Mouse (Mus musculus) forebrain, embryonic 13.5 days (tissue): ENCODE data around the gene Edn3. TPM values are rescaled to one million over a fixed set of nuclear protein-coding genes. Genes with fewer than 3 reads are reported as not detected.
A peak's percentile ranks its signal among the peaks of the same experiment; 100 is the strongest.

Source experiments
- ATAC-seq: fragments of 200-750 bp; cut with Nextera tagmentation; 2 replicates; pipeline ENCODE4 v1.8.0; 2017
- H3K27ac ChIP-seq: fragments of 300-500 bp; sonication (generic); 2 replicates; pipeline ENCODE4 v1.5.1; 2015; ENCODE audit warnings: inconsistent platforms, mild to moderate bottlenecking, moderate library complexity
- H3K27me3 ChIP-seq: fragments of 300-500 bp; sonication (generic); 2 replicates; pipeline ENCODE4 v1.6.1; 2015; ENCODE audit warnings: mild to moderate bottlenecking, inconsistent platforms
- H3K36me3 ChIP-seq: fragments of 300-500 bp; sonication (generic); 2 replicates; pipeline ENCODE4 v1.6.1; 2015; ENCODE audit warnings: mild to moderate bottlenecking, inconsistent platforms; ENCODE audit not compliant: poor library complexity, severe bottlenecking
- H3K4me1 ChIP-seq: fragments of 300-500 bp; sonication (generic); 2 replicates; pipeline ENCODE4 v1.6.1; 2015; ENCODE audit warnings: inconsistent platforms
- H3K4me2 ChIP-seq: fragments of 300-500 bp; sonication (generic); 2 replicates; pipeline ENCODE4 v1.6.1; 2015; ENCODE audit warnings: inconsistent platforms, mild to moderate bottlenecking, moderate library complexity
- H3K4me3 ChIP-seq: fragments of 300-500 bp; sonication (generic); 2 replicates; pipeline ENCODE4 v1.5.1; 2015; ENCODE audit warnings: mild to moderate bottlenecking, inconsistent platforms
- H3K9ac ChIP-seq: fragments of 300-500 bp; sonication (generic); 2 replicates; pipeline ENCODE4 v1.6.1; 2015; ENCODE audit warnings: mild to moderate bottlenecking, inconsistent platforms
- H3K9me3 ChIP-seq: fragments of 300-500 bp; sonication (generic); replicated peaks from 2 replicates; pipeline ENCODE4 v1.6.1; 2016; ENCODE audit warnings: inconsistent platforms
- WGBS: fragments of 180-500 bp; shearing (Covaris S2); methylation state at CpG from one replicate; pipeline ENCODE4 v1.1.7; 2015; 5-methylcytosine and 5-hydroxymethylcytosine counted together
- polyA plus RNA-seq: library from polyadenylated mRNA; unstranded; fragments of >200 nt; fragmentation: Nextera tagmentation; extraction: Ambion mirVana; gene quantifications from 2 replicates; pipeline ENCODE4 v1.2.1, GENCODE M21; 2015

The Edn3 gene
- 2.9 and 3.8 TPM in 2 replicates for polyA plus RNA-seq

DNA sequence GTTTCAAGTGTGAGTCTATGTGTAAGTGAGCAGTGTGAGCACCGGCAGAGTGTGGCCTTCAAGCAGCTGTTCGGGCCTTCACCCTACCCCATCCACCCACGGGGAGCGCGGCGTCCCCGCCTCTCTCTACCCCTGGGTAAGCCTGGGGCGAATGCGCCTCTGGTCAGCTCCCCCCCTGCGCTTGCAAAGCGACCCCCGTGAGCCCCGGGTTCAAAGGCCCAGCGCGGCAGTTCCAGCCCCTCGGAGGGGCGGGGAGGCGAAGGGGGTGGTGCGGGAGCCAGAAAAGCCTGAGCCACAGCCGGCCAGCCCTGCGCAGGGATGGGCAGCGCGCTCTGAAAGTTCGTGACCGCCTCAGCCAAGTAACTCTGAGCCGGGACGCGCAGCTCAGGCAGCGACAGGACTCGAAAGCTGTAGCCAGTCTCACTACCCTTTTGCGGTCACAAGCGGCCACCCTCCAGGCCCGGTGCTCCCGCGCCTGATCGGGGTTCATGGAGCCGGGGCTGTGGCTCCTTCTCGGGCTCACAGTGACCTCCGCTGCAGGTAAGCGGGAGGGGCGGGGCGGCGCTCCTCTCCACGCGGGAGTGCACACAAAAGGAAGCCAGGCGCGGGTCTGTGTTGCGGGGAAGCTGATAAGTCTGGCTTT is at the start of gene Edn3:
TSS of gene Edn3 (plus strand) at position 141 of the 643 bp plus-strand sequence.
- 1% methylated on average over 48 of the region's 48 CpGs for WGBS
- no peak within 1 kb of the TSS for H3K27ac ChIP-seq
- H3K36me3 ChIP-seq, result no peaks in the 10 kb centered on the region
- peak within 1 kb of the TSS; percentile 63 for H3K9ac ChIP-seq
- ATAC-seq, result peak; percentile 30; the same call in 1 of the 2 replicates
- H3K27me3 ChIP-seq, result peaks cover 23% of the 10 kb centered on the region
- H3K9me3 ChIP-seq, result no peaks in the 10 kb centered on the region
- peak within 1 kb of the TSS; percentile 80 for H3K4me2 ChIP-seq
- peaks cover 13% of the 10 kb centered on the region for H3K4me1 ChIP-seq
- peak within 1 kb of the TSS; percentile 40 for H3K4me3 ChIP-seq

DNA sequence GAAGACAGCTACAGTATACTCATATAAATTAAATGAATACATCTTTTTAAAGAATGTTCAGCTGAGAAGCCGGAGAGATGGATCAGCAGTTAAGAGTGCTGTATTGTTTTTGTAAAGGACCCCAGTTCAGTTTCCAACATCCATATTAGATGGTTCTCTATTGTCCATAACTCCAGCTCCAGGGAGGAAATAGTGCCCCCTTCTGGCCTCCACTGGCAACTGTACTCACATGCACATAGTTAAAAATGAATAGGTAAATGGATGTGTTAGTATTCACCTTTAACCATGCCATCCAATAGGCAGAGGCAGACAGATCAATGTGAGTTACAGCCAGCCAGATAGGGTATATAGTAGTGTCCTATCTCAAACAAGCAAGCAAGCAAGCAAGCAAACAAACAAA is 48.4 kb upstream of the Edn3 start:
- Histone ChIP-seq H3K4me3 (no peak overlapping the region), H3K9ac (no peak overlapping the region), H3K4me1 (no peaks in the 10 kb centered on the region), H3K27ac (no peak overlapping the region), H3K4me2 (no peak overlapping the region), H3K27me3 (no peaks in the 10 kb centered on the region), H3K9me3 (no peaks in the 10 kb centered on the region), H3K36me3 (no peaks in the 10 kb centered on the region)
- no peak for ATAC-seq
- WGBS, result 98% methylated on average over 1 of the region's 1 CpGs

DNA sequence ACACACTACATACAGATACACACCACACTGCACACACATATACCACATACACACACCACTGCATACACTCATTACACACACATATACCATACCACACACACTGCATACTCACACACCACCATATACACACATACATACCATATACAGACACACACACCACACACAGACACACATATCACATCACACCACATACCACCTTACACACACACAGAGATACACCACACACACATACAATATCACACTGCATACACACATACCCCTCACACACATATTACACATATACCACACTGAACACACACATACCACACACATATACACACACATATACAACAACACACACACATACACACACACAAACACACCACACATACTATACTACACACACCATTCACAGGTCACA is 44.5 kb upstream of the Edn3 start:
- Histone ChIP-seq H3K9ac (no peak overlapping the region), H3K27me3 (no peaks in the 10 kb centered on the region), H3K9me3 (no peaks in the 10 kb centered on the region), H3K4me1 (no peaks in the 10 kb centered on the region), H3K36me3 (no peaks in the 10 kb centered on the region), H3K27ac (no peak overlapping the region), H3K4me2 (no peak overlapping the region), H3K4me3 (no peak overlapping the region)
- no peak for ATAC-seq

DNA sequence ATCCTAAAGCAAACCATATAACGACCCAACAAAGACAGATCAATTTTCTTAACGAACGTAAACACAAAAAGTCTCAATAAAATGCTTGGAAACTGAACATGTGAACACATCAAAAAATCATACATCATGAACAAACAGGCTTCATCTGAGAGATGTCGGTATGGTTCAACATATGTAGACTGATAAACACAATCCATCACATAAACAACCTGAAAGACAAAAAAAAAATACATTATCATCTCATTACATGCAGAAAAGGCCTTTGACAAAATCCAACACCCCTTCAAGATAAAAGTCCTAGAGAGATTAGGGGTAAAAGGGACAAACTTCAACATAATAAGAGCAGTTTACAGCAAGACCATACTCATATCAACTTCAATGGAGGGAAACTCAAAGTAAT is 42.6 kb upstream of the Edn3 start:
- H3K4me1 ChIP-seq, result no peaks in the 10 kb centered on the region
- no peaks in the 10 kb centered on the region for H3K27me3 ChIP-seq
- no peak overlapping the region for H3K4me3 ChIP-seq
- H3K9ac ChIP-seq, result no peak overlapping the region
- H3K4me2 ChIP-seq, result no peak overlapping the region
- H3K36me3 ChIP-seq, result no peaks in the 10 kb centered on the region
- no peak for ATAC-seq
- H3K9me3 ChIP-seq, result no peaks in the 10 kb centered on the region
- no peak overlapping the region for H3K27ac ChIP-seq
- WGBS, result 85% methylated on average over 4 of the region's 4 CpGs

DNA sequence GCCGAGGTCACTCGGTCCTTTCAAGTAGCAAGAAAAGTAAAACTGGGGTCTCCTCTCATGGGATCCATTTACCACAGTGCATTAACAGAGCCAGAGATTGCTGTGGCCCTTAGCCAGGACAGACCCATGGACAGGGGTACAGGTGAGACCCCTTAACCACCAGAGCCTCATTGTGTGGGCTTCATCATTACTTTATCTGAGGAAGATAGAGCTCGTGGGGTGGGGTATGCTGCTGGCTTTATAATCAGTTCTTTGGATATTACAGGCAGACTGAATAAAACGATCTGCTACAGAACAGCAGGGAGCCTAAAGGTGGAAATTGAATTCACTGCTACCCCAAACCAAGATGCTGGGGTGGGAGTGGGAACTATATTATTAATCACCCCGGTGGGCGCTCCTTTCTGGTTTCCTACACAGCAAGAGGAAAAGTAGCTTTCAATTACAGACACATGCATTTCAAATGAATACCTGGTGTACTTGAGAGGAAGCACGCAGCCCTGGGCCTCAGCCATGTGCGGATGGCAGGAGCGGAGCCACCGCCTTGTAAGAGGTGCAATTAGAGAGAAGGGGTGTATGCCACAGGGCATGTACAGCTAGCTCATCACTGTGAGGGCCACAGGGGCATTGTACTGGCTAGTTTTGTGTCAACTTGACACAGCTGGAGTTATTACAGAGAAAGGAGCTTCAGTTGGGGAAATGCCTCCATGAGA is 33.1 kb upstream of the Edn3 start:
- ATAC-seq, result no peak
- Histone ChIP-seq H3K36me3 (no peaks in the 10 kb centered on the region), H3K4me1 (peaks cover 7% of the 10 kb centered on the region; the same call in 1 of the 2 replicates), H3K9ac (no peak overlapping the region), H3K27me3 (no peaks in the 10 kb centered on the region), H3K27ac (no peak overlapping the region), H3K4me3 (no peak overlapping the region), H3K4me2 (no peak overlapping the region), H3K9me3 (no peaks in the 10 kb centered on the region)
- 63% methylated on average over 10 of the region's 10 CpGs for WGBS

DNA sequence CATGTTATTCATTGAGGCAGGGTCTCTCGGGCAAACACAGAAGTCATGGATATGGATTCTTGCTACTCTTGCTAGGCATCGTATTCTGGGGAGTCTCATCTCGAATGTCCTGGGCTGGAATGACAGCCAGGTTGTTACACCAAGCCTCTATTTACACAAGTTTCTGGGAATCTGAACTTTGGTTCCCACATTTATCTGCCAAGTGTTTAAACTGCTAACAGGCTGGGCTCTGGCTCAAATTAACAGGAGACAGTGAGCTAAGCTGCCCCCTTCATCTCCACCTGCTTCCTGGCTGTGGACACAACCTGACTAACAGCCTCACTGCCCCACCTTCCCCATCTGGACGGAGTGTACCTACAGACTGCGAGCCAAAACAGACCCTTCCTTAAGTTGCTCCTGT is 28.5 kb upstream of the Edn3 start:
- Histone ChIP-seq H3K4me3 (no peak overlapping the region), H3K4me2 (no peak overlapping the region), H3K36me3 (no peaks in the 10 kb centered on the region), H3K9ac (no peak overlapping the region), H3K4me1 (no peaks in the 10 kb centered on the region), H3K27me3 (no peaks in the 10 kb centered on the region), H3K27ac (no peak overlapping the region), H3K9me3 (no peaks in the 10 kb centered on the region)
- WGBS, result 89% methylated on average over 5 of the region's 5 CpGs
- no peak for ATAC-seq

DNA sequence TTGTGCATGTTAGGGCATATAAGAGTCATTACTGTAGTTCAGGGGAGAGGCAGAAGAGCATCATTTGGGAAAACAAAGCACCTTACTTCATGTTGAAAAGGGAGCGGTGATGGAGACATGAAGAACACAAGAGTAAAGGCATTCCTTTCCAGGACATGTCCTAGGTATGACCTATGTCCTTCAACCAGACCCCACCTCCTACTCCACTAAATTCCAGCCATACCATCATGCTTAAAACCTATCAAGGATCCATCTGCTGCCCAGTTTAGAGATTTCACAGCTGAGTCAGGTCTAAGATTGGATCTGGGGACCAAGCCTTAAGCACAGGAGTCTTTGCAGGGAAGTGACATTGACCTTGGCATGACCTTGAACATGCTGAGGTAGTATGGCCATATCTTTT is 25.1 kb upstream of the Edn3 start:
- no peak overlapping the region for H3K4me3 ChIP-seq
- no peak overlapping the region for H3K4me2 ChIP-seq
- H3K9ac ChIP-seq, result no peak overlapping the region
- no peaks in the 10 kb centered on the region for H3K36me3 ChIP-seq
- H3K9me3 ChIP-seq, result no peaks in the 10 kb centered on the region
- ATAC-seq, result no peak
- no peak overlapping the region for H3K27ac ChIP-seq
- 97% methylated on average over 1 of the region's 1 CpGs for WGBS
- no peaks in the 10 kb centered on the region for H3K27me3 ChIP-seq
- H3K4me1 ChIP-seq, result no peaks in the 10 kb centered on the region

DNA sequence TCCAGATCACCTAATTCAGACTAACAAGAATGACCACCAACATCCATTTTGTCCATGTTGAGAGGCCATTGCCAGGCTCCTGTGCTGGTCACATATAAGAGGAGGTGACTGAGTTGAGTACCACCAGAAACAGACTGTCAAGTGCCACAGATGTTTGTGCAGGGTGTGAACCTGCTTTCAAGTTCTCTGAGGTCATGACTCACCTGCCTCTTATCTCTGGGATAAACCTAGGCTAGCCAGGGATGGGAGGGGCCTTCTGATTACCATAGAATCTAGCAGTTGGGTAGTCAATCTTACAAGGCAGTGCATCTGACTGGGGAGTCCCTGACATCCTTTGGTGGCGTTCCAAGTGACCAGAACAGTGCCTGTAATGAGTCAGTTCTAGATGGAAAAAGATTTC is 13.2 kb upstream of the Edn3 start:
- no peak for ATAC-seq
- Histone ChIP-seq H3K4me1 (no peaks in the 10 kb centered on the region), H3K27ac (no peak overlapping the region), H3K9me3 (no peaks in the 10 kb centered on the region), H3K9ac (no peak overlapping the region), H3K36me3 (no peaks in the 10 kb centered on the region), H3K4me3 (no peak overlapping the region), H3K27me3 (no peaks in the 10 kb centered on the region), H3K4me2 (no peak overlapping the region)
- 90% methylated on average over 1 of the region's 1 CpGs for WGBS

DNA sequence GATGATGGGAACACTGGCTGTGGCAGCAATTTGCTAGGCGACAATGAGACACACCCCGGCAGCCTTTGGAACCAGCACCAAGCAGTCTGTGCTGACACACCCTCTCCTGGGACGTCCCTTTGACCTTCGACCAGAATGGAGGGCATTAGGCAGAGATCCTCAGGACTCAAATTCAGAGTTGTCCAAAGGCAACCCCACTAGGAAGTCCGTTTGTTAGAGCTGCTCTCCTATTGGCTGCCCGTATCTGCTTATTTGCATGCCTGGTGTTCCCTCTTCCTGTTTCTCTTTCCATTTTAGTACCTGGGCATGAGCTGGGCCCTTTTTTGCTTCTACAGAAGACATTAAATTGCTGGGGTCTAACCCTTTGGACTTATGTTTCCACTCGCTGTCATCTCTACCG is 12.0 kb upstream of the Edn3 start:
- WGBS, result 87% methylated on average over 8 of the region's 8 CpGs
- no peaks in the 10 kb centered on the region for H3K36me3 ChIP-seq
- H3K9ac ChIP-seq, result no peak overlapping the region
- no peak overlapping the region for H3K4me2 ChIP-seq
- H3K4me3 ChIP-seq, result no peak overlapping the region
- no peaks in the 10 kb centered on the region for H3K27me3 ChIP-seq
- ATAC-seq, result no peak
- no peaks in the 10 kb centered on the region for H3K9me3 ChIP-seq
- H3K4me1 ChIP-seq, result no peaks in the 10 kb centered on the region
- no peak overlapping the region for H3K27ac ChIP-seq

DNA sequence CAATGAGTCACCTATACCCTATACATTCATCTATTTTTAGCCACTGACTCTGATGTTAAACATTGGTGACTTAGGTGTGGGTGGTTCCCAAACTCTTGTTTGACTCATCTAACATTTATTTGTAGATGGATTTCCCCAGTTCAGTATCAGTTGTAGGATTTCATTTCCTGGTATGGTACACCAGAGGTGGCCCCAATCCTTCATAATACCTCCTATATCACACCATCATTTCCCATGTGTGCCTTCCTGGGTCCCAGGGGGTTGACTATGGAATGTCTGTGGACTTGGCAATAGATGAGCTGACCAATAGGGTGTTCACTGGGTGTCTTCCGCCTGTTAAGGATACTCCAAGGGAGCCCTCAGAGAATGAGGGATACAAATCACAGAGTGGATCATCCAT is 7.2 kb upstream of the Edn3 start:
- Histone ChIP-seq H3K27ac (no peak overlapping the region), H3K9me3 (no peaks in the 10 kb centered on the region), H3K27me3 (no peaks in the 10 kb centered on the region), H3K4me2 (no peak overlapping the region), H3K4me1 (no peaks in the 10 kb centered on the region), H3K4me3 (no peak overlapping the region), H3K36me3 (no peaks in the 10 kb centered on the region), H3K9ac (no peak overlapping the region)
- ATAC-seq, result no peak
- WGBS, result 94% methylated on average over 1 of the region's 1 CpGs

DNA sequence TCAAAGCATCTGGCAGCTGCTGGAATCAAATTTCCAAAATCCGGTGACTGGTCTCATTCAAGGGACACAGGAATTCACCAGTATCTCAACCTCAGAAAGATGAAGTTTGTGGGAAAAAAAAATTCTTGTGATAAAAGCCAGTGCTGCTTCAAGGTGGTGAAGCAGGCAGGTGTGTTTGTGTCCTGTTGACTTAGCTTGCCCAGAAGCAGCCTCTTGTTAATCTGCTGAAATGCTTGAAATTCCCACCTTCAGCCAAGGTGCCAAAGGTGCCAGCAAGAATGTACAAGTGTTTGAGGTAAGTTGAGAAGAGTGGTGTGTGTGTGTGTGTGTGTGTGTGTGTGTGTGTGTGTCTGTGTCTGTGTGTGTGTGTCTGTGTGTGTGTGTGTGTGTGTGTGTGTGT is 6.2 kb upstream of the Edn3 start:
- Histone ChIP-seq H3K9ac (no peak overlapping the region), H3K4me2 (no peak overlapping the region), H3K36me3 (no peaks in the 10 kb centered on the region), H3K27ac (no peak overlapping the region), H3K27me3 (no peaks in the 10 kb centered on the region), H3K4me3 (no peak overlapping the region), H3K9me3 (no peaks in the 10 kb centered on the region), H3K4me1 (no peaks in the 10 kb centered on the region)
- 87% methylated on average over 1 of the region's 1 CpGs for WGBS
- no peak for ATAC-seq

DNA sequence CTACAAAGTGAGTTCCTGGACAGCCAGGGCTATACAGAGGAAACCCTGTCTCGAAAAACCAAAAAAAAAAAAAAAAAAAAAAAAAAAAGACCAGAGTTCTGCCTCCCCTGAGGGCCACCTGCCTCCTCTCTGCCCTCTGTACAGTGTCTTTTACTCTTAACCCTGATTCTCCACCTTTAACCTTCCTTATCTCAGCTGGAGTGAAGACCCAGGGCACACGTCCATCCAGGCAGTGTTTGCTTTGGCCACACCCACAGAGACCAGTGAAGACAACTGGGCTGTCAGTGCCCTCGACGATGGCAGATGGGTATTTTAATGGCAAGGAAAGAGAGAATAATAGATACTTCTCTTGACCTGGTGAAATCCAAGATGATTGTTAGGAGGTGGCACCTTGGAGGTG is 1.2 kb upstream of the Edn3 start:
- 83% methylated on average over 4 of the region's 4 CpGs for WGBS
- no peaks in the 10 kb centered on the region for H3K36me3 ChIP-seq
- no peak overlapping the region for H3K27ac ChIP-seq
- H3K27me3 ChIP-seq, result peaks cover 23% of the 10 kb centered on the region
- no peak overlapping the region for H3K4me3 ChIP-seq
- H3K4me2 ChIP-seq, result no peak overlapping the region
- H3K4me1 ChIP-seq, result peaks cover 13% of the 10 kb centered on the region
- no peak for ATAC-seq
- H3K9ac ChIP-seq, result no peak overlapping the region
- no peaks in the 10 kb centered on the region for H3K9me3 ChIP-seq
